Mouse (Mus musculus) CH12.LX (cell line): Measurements from ENCODE around the gene Iqgap1. TPM values are rescaled to one million over a fixed set of nuclear protein-coding genes. Genes with fewer than 3 reads are reported as not detected.

Source experiments
- DNase-seq: peaks from one replicate; pipeline ENCODE4 v3.0.0-alpha.2; 2013; ENCODE audit errors: extremely low read depth
- H3K27ac ChIP-seq: 2 replicates; pipeline ENCODE4 v1.5.1; 2012; ENCODE audit warnings: low read depth, mild to moderate bottlenecking, control low read depth, moderate library complexity; ENCODE audit not compliant: insufficient read depth
- H3K27me3 ChIP-seq: replicated peaks from 2 replicates; pipeline ENCODE3; 2012; ENCODE audit warnings: inconsistent platforms
- H3K36me3 ChIP-seq, 2 experiments: replicated peaks in 1 of 2; 2 replicates each; pipeline versions ENCODE3 to v1.6.1; 2012; ENCODE audit warnings: inconsistent platforms in 1 of 2, low read length in 1 of 2, mild to moderate bottlenecking in 1 of 2, mixed read lengths in 1 of 2, moderate library complexity in 1 of 2; ENCODE audit not compliant: control insufficient read depth in 1 of 2, insufficient read depth in 1 of 2
- H3K4me1 ChIP-seq, 2 experiments: 2 replicates each; pipeline ENCODE4 v1.6.1; 2012; ENCODE audit warnings: inconsistent platforms in 1 of 2, moderate library complexity in 1 of 2; ENCODE audit not compliant: insufficient read depth in 2 of 2, control insufficient read depth in 1 of 2
- H3K4me2 ChIP-seq: 2 replicates; pipeline ENCODE4 v1.6.1; 2012; ENCODE audit warnings: low read depth, mild to moderate bottlenecking, control low read depth; ENCODE audit not compliant: poor library complexity, insufficient read depth, severe bottlenecking
- H3K4me3 ChIP-seq, 3 experiments: fragments of 150-350 bp in 1 of 3; sonication (generic) in 1 of 3; replicated peaks in 1 of 3; 2 replicates each; pipeline versions ENCODE3 to v1.5.1; 2011 to 2012; ENCODE audit warnings: low read depth in 2 of 3, low read length in 2 of 3, mild to moderate bottlenecking in 2 of 3, moderate library complexity in 2 of 3, control low read depth in 1 of 3, improper control_type of control experiment in 1 of 3, inconsistent platforms in 1 of 3, mixed read lengths in 1 of 3; ENCODE audit not compliant: poor library complexity in 1 of 3
- H3K79me2 ChIP-seq: replicated peaks from 2 replicates; pipeline ENCODE4 v1.6.1; 2012; ENCODE audit warnings: mild to moderate bottlenecking, moderate library complexity; ENCODE audit not compliant: control insufficient read depth, poor library complexity, insufficient read depth, severe bottlenecking; ENCODE audit errors: extremely low read depth
- H3K9ac ChIP-seq: 2 replicates; pipeline ENCODE4 v1.6.1; 2012; ENCODE audit warnings: low read depth, mild to moderate bottlenecking, control low read depth, moderate library complexity; ENCODE audit not compliant: insufficient read depth
- H3K9me3 ChIP-seq: replicated peaks from 2 replicates; pipeline ENCODE3; 2012; ENCODE audit warnings: low read length, inconsistent platforms, mixed read lengths
- CHD1 ChIP-seq: IDR thresholded peaks from 2 replicates; pipeline ENCODE4 v1.6.1; 2012; ENCODE audit warnings: low read depth, low read length, improper control_type of control experiment, inconsistent platforms
- CHD2 ChIP-seq: IDR thresholded peaks from 2 replicates; pipeline ENCODE4 v1.6.1; 2011; ENCODE audit warnings: low read length, improper control_type of control experiment
- CTCF ChIP-seq, 2 experiments: IDR thresholded peaks in 1 of 2; conservative IDR thresholded peaks in 1 of 2; 2 replicates each; pipeline ENCODE4 v1.5.1; 2011 to 2012; ENCODE audit warnings: low read depth in 2 of 2, low read length in 2 of 2, improper control_type of control experiment in 1 of 2, inconsistent platforms in 1 of 2, mild to moderate bottlenecking in 1 of 2, moderate library complexity in 1 of 2
- EP300 ChIP-seq: IDR thresholded peaks from 2 replicates; pipeline ENCODE4 v1.6.1; 2011; ENCODE audit warnings: low read length, improper control_type of control experiment
- ETS1 ChIP-seq: conservative IDR thresholded peaks from 2 replicates; pipeline ENCODE4 v1.6.1; 2012; ENCODE audit warnings: low read depth, mild to moderate bottlenecking, inconsistent platforms, low read length, improper control_type of control experiment, moderate library complexity
- HCFC1 ChIP-seq: IDR thresholded peaks from 2 replicates; pipeline ENCODE4 v1.6.1; 2012; ENCODE audit warnings: low read depth, mild to moderate bottlenecking, inconsistent platforms, low read length, improper control_type of control experiment
- IRF4 ChIP-seq: IDR thresholded peaks from 2 replicates; pipeline ENCODE4 v1.6.1; 2014; ENCODE audit warnings: low read depth, mild to moderate bottlenecking, inconsistent platforms, low read length, improper control_type of control experiment
- JUN ChIP-seq: IDR thresholded peaks from 2 replicates; pipeline ENCODE4 v1.6.1; 2011; ENCODE audit warnings: low read depth, mild to moderate bottlenecking, low read length, improper control_type of control experiment, moderate library complexity; ENCODE audit not compliant: insufficient read depth
- JUND ChIP-seq: conservative IDR thresholded peaks from 2 replicates; pipeline ENCODE4 v1.6.1; 2011; ENCODE audit warnings: low read depth, low read length, improper control_type of control experiment
- KAT2A ChIP-seq: IDR thresholded peaks from 2 replicates; pipeline ENCODE4 v1.6.1; 2012; ENCODE audit warnings: low read length, improper control_type of control experiment, inconsistent platforms; ENCODE audit not compliant: insufficient replicate concordance
- MAFK ChIP-seq: IDR thresholded peaks from 2 replicates; pipeline ENCODE4 v1.6.1; 2011; ENCODE audit warnings: low read length, improper control_type of control experiment; ENCODE audit not compliant: insufficient replicate concordance
- NELFE ChIP-seq: IDR thresholded peaks from 2 replicates; pipeline ENCODE4 v1.6.1; 2011; ENCODE audit warnings: low read depth, low read length, improper control_type of control experiment
- PAX5 ChIP-seq: IDR thresholded peaks from 2 replicates; pipeline ENCODE4 v1.6.1; 2012; ENCODE audit warnings: low read length, inconsistent platforms, mixed read lengths
- POLR2A ChIP-seq: IDR thresholded peaks from 2 replicates; pipeline ENCODE4 v1.6.1; 2011; ENCODE audit warnings: low read depth, mild to moderate bottlenecking, improper control_type of control experiment, low read length
- POLR2AphosphoS2 ChIP-seq: IDR thresholded peaks from 2 replicates; pipeline ENCODE4 v1.6.1; 2011; ENCODE audit warnings: low read depth, low read length, improper control_type of control experiment
- SIN3A ChIP-seq: IDR thresholded peaks from 2 replicates; pipeline ENCODE4 v1.6.1; 2012; ENCODE audit warnings: low read length, improper control_type of control experiment, inconsistent platforms
- SMC3 ChIP-seq: IDR thresholded peaks from 2 replicates; pipeline ENCODE4 v1.6.1; 2011; ENCODE audit warnings: low read depth, low read length, improper control_type of control experiment
- TBP ChIP-seq: conservative IDR thresholded peaks from 2 replicates; pipeline ENCODE4 v1.6.1; 2011; ENCODE audit warnings: low read depth, low read length, improper control_type of control experiment
- TCF12 ChIP-seq: IDR thresholded peaks from 2 replicates; pipeline ENCODE4 v1.6.1; 2014; ENCODE audit warnings: low read depth, mild to moderate bottlenecking, inconsistent platforms, low read length, improper control_type of control experiment
- USF1 ChIP-seq: IDR thresholded peaks from 2 replicates; pipeline ENCODE4 v1.6.1; 2014; ENCODE audit warnings: low read depth, mild to moderate bottlenecking, inconsistent platforms, low read length, improper control_type of control experiment
- ZKSCAN1 ChIP-seq: IDR thresholded peaks from 2 replicates; pipeline ENCODE4 v1.6.1; 2012; ENCODE audit warnings: low read depth, inconsistent platforms, low read length, improper control_type of control experiment, borderline replicate concordance
- ZNF384 ChIP-seq: IDR thresholded peaks from 2 replicates; pipeline ENCODE4 v1.6.1; 2012; ENCODE audit warnings: low read depth, low read length, improper control_type of control experiment, inconsistent platforms
- dilution Hi-C: fragments of 300-500 bp; cut with MboI; formaldehyde crosslinking; loops from 2 replicates; pipeline ENCODE4 v1.14.3; 2020; ENCODE audit warnings: low sequenced_read_pairs; ENCODE audit not compliant: extremely low pct_unique_long_range_greater_than_20kb, extremely low pct_ligation_motif_present
- in situ Hi-C: fragments of 300-500 bp; cut with MboI; formaldehyde crosslinking; loops from 3 replicates; pipeline ENCODE4 v1.14.3; 2019; ENCODE audit warnings: low sequenced_read_pairs, low pct_ligation_motif_present, low pct_unique_long_range_greater_than_20kb, mixed read lengths
- polyA plus RNA-seq: library from polyadenylated mRNA; unstranded; fragments of >175 nt; gene quantifications from 2 replicates; pipeline ENCODE4 v1.2.1, GENCODE M21; 2012; ENCODE audit warnings: low read depth; ENCODE audit not compliant: insufficient read length
- total RNA-seq, 2 experiments: library from RNA; depleted of rRNA; stranded (reverse); fragments of 300-350 nt in 1 of 2; fragments of >200 nt in 1 of 2; gene quantifications; 2 replicates each; pipeline ENCODE4 v1.2.3; 2012 to 2014

The Iqgap1 gene
- total and polyA plus RNA-seq, 3 experiments: 49.6 to 126 (median 77.0) TPM

GRCm38 (mm10) chr7:80778958-80779669, 46.7 kb downstream of the Iqgap1 start (continued):
- TF ChIP-seq EP300 (peak; percentile 94), ZKSCAN1 (no peak), IRF4 (peak; percentile 94), JUND (no peak), ZNF384 (peak; percentile 51; the same call in 1 of the 2 replicates), POLR2A (peak; percentile 16; the same call in 1 of the 2 replicates), SMC3 (peak; percentile 15; the same call in 1 of the 2 replicates), HCFC1 (peak; percentile 67), POLR2AphosphoS2 (no peak), ETS1 (peak; percentile 97), SIN3A (peak; percentile 92)

GRCm38 (mm10) chr7:80778376-80778775, 47.4 kb downstream of the Iqgap1 start:
- H3K79me2 ChIP-seq: peaks cover 73% of the 10 kb centered on the region
- peaks cover 37 to 91% of the 10 kb centered on the region in 2 experiments for H3K4me1 ChIP-seq
- in situ Hi-C loops: no loop called here
- peak overlapping the region; percentile 79 for H3K27ac ChIP-seq
- no peaks in the 10 kb centered on the region for H3K27me3 ChIP-seq
- TF ChIP-seq CHD1 (no peak), PAX5 (no peak), TBP (no peak), USF1 (no peak), MAFK (no peak), POLR2AphosphoS2 (no peak), CHD2 (no peak), CTCF (conservative IDR thresholded peaks at IDR 0.05 in 1 of 2, IDR thresholded peaks at IDR 0.05 in 1 of 2; ENCODE audit: low read depth in 2 of 2, low read length in 2 of 2) (no peak), KAT2A (no peak), ZKSCAN1 (no peak), SMC3 (no peak)
- TF ChIP-seq, all 38 proteins: peak for 0
- Histone ChIP-seq H3K9ac (no peak overlapping the region), H3K4me3 (no peak overlapping the region), H3K36me3 (peaks cover 0 to 15% of the 10 kb centered on the region in 2 experiments), H3K4me2 (peak overlapping the region; percentile 67; the same call in 1 of the 2 replicates), H3K9me3 (no peaks in the 10 kb centered on the region)
- dilution Hi-C loops: no loop called here
- no peak for DNase-seq

DNA sequence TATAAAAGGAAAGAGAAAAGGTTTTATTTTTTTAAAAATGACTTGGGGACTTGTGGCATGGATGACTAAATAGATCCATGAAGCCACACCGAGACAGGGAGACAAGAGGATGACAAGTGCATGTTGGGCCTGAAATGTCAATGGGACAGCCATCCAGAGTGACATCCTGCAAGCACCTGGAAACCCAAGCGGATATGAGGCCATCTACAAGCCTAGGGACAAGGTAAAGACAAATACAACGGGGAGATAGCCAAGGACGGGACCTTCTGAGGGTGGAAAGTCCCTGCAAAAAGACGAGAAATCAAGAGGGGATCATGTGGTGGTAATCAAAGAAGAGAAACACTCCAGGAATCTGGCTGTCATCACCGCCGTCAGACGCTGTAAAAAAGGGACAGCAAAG, 48.6 kb downstream of the Iqgap1 start:
- H3K4me2 ChIP-seq: peak overlapping the region; percentile 24
- no peak overlapping the region for H3K4me3 ChIP-seq
- H3K27ac ChIP-seq: peak overlapping the region; percentile 79
- H3K9ac ChIP-seq: no peak overlapping the region
- no peaks in the 10 kb centered on the region for H3K27me3 ChIP-seq
- peaks cover 32 to 88% of the 10 kb centered on the region in 2 experiments for H3K4me1 ChIP-seq
- TF ChIP-seq NELFE (no peak), POLR2A (no peak), TCF12 (no peak), KAT2A (no peak), POLR2AphosphoS2 (no peak), JUN (no peak)
- TF ChIP-seq, all 38 proteins: peak for 0
- peaks cover 0 to 19% of the 10 kb centered on the region in 2 experiments for H3K36me3 ChIP-seq
- in situ Hi-C loops (no loop called here), dilution Hi-C loops (no loop called here)
- peaks cover 3% of the 10 kb centered on the region for H3K9me3 ChIP-seq
- H3K79me2 ChIP-seq: peaks cover 74% of the 10 kb centered on the region
- DNase-seq: no peak
